ENCODE assay signal across 8 mouse cellular contexts in the genomic region with DNA sequence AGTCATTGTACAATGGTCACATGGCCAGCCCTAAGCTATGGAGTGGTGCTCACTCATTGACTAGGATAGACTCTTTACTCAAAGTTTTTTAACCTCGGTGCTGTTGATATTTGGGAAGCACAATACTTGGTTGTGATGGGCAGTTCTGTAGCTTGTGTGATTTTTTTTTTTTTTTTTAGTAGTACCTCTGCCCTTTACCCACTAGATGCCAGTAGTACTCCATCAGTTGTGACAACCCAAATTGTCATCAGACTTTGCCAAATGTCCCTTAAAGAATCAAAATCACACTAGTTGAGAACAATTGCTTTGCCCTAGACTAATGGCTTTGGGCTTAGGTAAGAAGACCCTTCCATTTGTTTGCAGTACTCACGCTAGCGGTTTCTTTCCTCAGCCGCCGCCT. TPM values are rescaled to one million over a fixed set of nuclear protein-coding genes. Genes with fewer than 3 reads are reported as not detected.
DNase-seq lines count a peak whose midpoint lies in the region; ATAC-seq and TF ChIP-seq lines count a peak whose summit lies in the region.

No protein-coding gene starts in this region.

- TF ChIP-seq POLR2A in cortical plate, adult 2 months (IDR thresholded peaks at IDR 0.05; ENCODE audit: extremely low read depth, insufficient read depth, low read length): no peak

- H3K36me3 ChIP-seq in lung, postnatal 0 days (ENCODE audit: insufficient read depth, low read length): no peaks in the 10 kb centered on the region
- no peaks in the 10 kb centered on the region for H3K36me3 ChIP-seq in intestine, postnatal 0 days (ENCODE audit: control insufficient read depth, insufficient read depth)
- H3K36me3 ChIP-seq in neural tube, embryonic 15.5 days: no peaks in the 10 kb centered on the region

- H3K4me1 ChIP-seq in lung, postnatal 0 days (ENCODE audit: insufficient read depth, low read depth, low read length): peaks cover 6% of the 10 kb centered on the region; the same call in 1 of the 2 replicates
- peaks cover 10% of the 10 kb centered on the region for H3K4me1 ChIP-seq in cortical plate, adult 2 months (ENCODE audit: control insufficient read depth, insufficient read depth, low read length)
- peaks cover 6% of the 10 kb centered on the region; the same call in 1 of the 2 replicates for H3K4me1 ChIP-seq in intestine, postnatal 0 days (replicated peaks; ENCODE audit: control insufficient read depth, insufficient read depth, low read length)
- H3K4me1 ChIP-seq in neural tube, embryonic 15.5 days: peaks cover 37% of the 10 kb centered on the region

- H3K27ac ChIP-seq in lung, postnatal 0 days (ENCODE audit: low read length): no peak overlapping the region
- H3K27ac ChIP-seq in cortical plate, adult 2 months (ENCODE audit: insufficient read depth, low read length): no peak overlapping the region
- H3K27ac ChIP-seq in intestine, postnatal 0 days (ENCODE audit: low read depth, low read length): no peak overlapping the region
- H3K27ac ChIP-seq in neural tube, embryonic 15.5 days (replicated peaks): no peak overlapping the region

- no peak overlapping the region for H3K9ac ChIP-seq in lung, postnatal 0 days (replicated peaks; ENCODE audit: low read depth)
- H3K9ac ChIP-seq in intestine, postnatal 0 days (ENCODE audit: low read depth, low read length): no peak overlapping the region
- H3K9ac ChIP-seq in neural tube, embryonic 15.5 days (replicated peaks): no peak overlapping the region

- TF ChIP-seq EP300 in lung, postnatal 0 days (IDR thresholded peaks at IDR 0.05): no peak

- ATAC-seq in lung, postnatal 0 days: no peak
- no peak for ATAC-seq in intestine, postnatal 0 days
- ATAC-seq in neural tube, embryonic 15.5 days (ENCODE audit: low FRiP score): no peak
- ATAC-seq in cerebellum, adult (ENCODE audit: insufficient number of reproducible peaks, low FRiP score, low TSS enrichment): no peak

- no peaks in the 10 kb centered on the region for H3K27me3 ChIP-seq in lung, postnatal 0 days (replicated peaks; ENCODE audit: insufficient read depth, low read length)
- no peaks in the 10 kb centered on the region for H3K27me3 ChIP-seq in intestine, postnatal 0 days (replicated peaks; ENCODE audit: control insufficient read depth, insufficient read depth, low read length)
- H3K27me3 ChIP-seq in neural tube, embryonic 15.5 days (replicated peaks): 0 out of 2 replicates have a peak, but pooled peaks cover 4% of the 10 kb centered on the region

- no peaks in the 10 kb centered on the region for H3K9me3 ChIP-seq in lung, postnatal 0 days (ENCODE audit: low read length)
- H3K9me3 ChIP-seq in intestine, postnatal 0 days (ENCODE audit: control insufficient read depth): no peaks in the 10 kb centered on the region
- H3K9me3 ChIP-seq in neural tube, embryonic 15.5 days (replicated peaks): no peaks in the 10 kb centered on the region

- DNase-seq in lung, postnatal 0 days (ENCODE audit: low spot score): no peak
- no peak for DNase-seq in lung, postnatal 4 days
- DNase-seq in yolk sac, embryonic 10.5 days (ENCODE audit: low spot score): no peak
- no peak for DNase-seq in left cerebral cortex, postnatal 25 days (ENCODE audit: low spot score in 2 of 2)

- intact Hi-C loops in left cerebral cortex, postnatal 25 days (cut with DNase I): no loop called here

- no peak overlapping the region for H3K4me3 ChIP-seq in lung, postnatal 0 days (ENCODE audit: low read depth, low read length)
- peak overlapping the region; percentile 70; the same call in 1 of the 2 replicates for H3K4me3 ChIP-seq in cortical plate, adult 2 months (ENCODE audit: insufficient read depth, low read length)
- no peak overlapping the region for H3K4me3 ChIP-seq in intestine, postnatal 0 days (ENCODE audit: low read depth, low read length)
- peak overlapping the region; percentile 100 for H3K4me3 ChIP-seq in neural tube, embryonic 15.5 days (replicated peaks)

- peak; percentile 40 for TF ChIP-seq CTCF in lung, postnatal 0 days (IDR thresholded peaks at IDR 0.05)
- no peak for TF ChIP-seq CTCF in cortical plate, adult 2 months (IDR thresholded peaks at IDR 0.05; ENCODE audit: extremely low read depth, insufficient read depth, low read length)
- peak; percentile 40; the same call in 1 of the 2 replicates for TF ChIP-seq CTCF in intestine, postnatal 0 days (IDR thresholded peaks at IDR 0.05; ENCODE audit: low read depth)

- WGBS in lung, postnatal 0 days: 83% methylated on average over 5 of the region's 5 CpGs
- 84% methylated on average over 5 of the region's 5 CpGs for WGBS in intestine, postnatal 0 days
- WGBS in neural tube, embryonic 15.5 days: 94% methylated on average over 5 of the region's 5 CpGs

- H3K4me2 ChIP-seq in lung, postnatal 0 days (replicated peaks; ENCODE audit: low read depth, low read length): no peak overlapping the region
- H3K4me2 ChIP-seq in intestine, postnatal 0 days (replicated peaks; ENCODE audit: low read depth): peak overlapping the region; percentile 73; the same call in 1 of the 2 replicates
- H3K4me2 ChIP-seq in neural tube, embryonic 15.5 days: peak overlapping the region; percentile 90

RNA-seq across cellular contexts. Expression of gene Vac14, which starts 1.5 kb away (rescaled TPM):
- polyA plus RNA-seq in lung, postnatal 0 days (2015; fragmentation: Nextera tagmentation; extraction: Ambion mirVana): 10.0 and 11.1 TPM in 2 replicates
- 23.2 and 24.3 TPM in 2 replicates for polyA plus RNA-seq in cortical plate, adult 2 months (2012; rRNA removed)
- polyA plus RNA-seq in intestine, postnatal 0 days (2015; fragmentation: Nextera tagmentation; extraction: Ambion mirVana): 14.4 and 14.8 TPM in 2 replicates
- 26.8 and 28.8 TPM in 2 replicates for polyA plus RNA-seq in neural tube, embryonic 15.5 days (2015; fragmentation: Nextera tagmentation; extraction: Ambion mirVana)
- total RNA-seq in left cerebral cortex, postnatal 25 days (2021): 10 to 100 TPM; 21.0 to 23.4 TPM

Comparison
In these comparisons a context has a peak if more than half of its experiments do, and no peak if none do; other contexts are left out.
1. H3K4me3 ChIP-seq: peak in cortical plate, adult 2 months (single experiment) and neural tube, embryonic 15.5 days (single experiment); none in lung, postnatal 0 days (single experiment) and intestine, postnatal 0 days (single experiment).